In genomic region chr17:34648141-34648890, GRCm38 (mm10) we compare ENCODE assay signal across 8 mouse cellular contexts. TPM values are rescaled to one million over a fixed set of nuclear protein-coding genes. Genes with fewer than 3 reads are reported as not detected.
DNase-seq lines count a peak whose midpoint lies in the region; ATAC-seq lines count a peak whose summit lies in the region.

No protein-coding gene starts in this region.

- peak overlapping the region; percentile 91 for H3K4me3 ChIP-seq in kidney, embryonic 14.5 days (ENCODE audit: low read length)
- peak overlapping the region; percentile 99 for H3K4me3 ChIP-seq in embryonic facial prominence, embryonic 10.5 days
- peak overlapping the region; percentile 100 for H3K4me3 ChIP-seq in hindbrain, embryonic 14.5 days (replicated peaks; ENCODE audit: low read length)
- H3K4me3 ChIP-seq in midbrain, embryonic 13.5 days (replicated peaks) = peak overlapping the region; percentile 97

- H3K27me3 ChIP-seq in kidney, embryonic 14.5 days (ENCODE audit: control insufficient read depth, insufficient read depth, low read length) = no peaks in the 10 kb centered on the region
- H3K27me3 ChIP-seq in embryonic facial prominence, embryonic 10.5 days (replicated peaks; ENCODE audit: low read depth, poor library complexity, severe bottlenecking) = no peaks in the 10 kb centered on the region
- H3K27me3 ChIP-seq in hindbrain, embryonic 14.5 days (ENCODE audit: control insufficient read depth, insufficient read depth, low read length) = no peaks in the 10 kb centered on the region
- H3K27me3 ChIP-seq in midbrain, embryonic 13.5 days = no peaks in the 10 kb centered on the region

- H3K9ac ChIP-seq in kidney, embryonic 14.5 days (ENCODE audit: low read depth, low read length) = peak overlapping the region; percentile 7; the same call in 1 of the 2 replicates
- H3K9ac ChIP-seq in hindbrain, embryonic 14.5 days = peak overlapping the region; percentile 96; the same call in 1 of the 2 replicates
- H3K9ac ChIP-seq in midbrain, embryonic 13.5 days (replicated peaks) = peak overlapping the region; percentile 98

- peaks cover 12% of the 10 kb centered on the region for H3K4me1 ChIP-seq in kidney, embryonic 14.5 days (ENCODE audit: control insufficient read depth, insufficient read depth, low read length)
- peaks cover 39% of the 10 kb centered on the region for H3K4me1 ChIP-seq in embryonic facial prominence, embryonic 10.5 days
- H3K4me1 ChIP-seq in hindbrain, embryonic 14.5 days (replicated peaks; ENCODE audit: control insufficient read depth, insufficient read depth, low read length) = peaks cover 26% of the 10 kb centered on the region
- H3K4me1 ChIP-seq in midbrain, embryonic 13.5 days (replicated peaks) = peaks cover 31% of the 10 kb centered on the region

- H3K4me2 ChIP-seq in kidney, embryonic 14.5 days (replicated peaks; ENCODE audit: low read depth, low read length) = peak overlapping the region; percentile 42
- peak overlapping the region; percentile 91 for H3K4me2 ChIP-seq in hindbrain, embryonic 14.5 days (replicated peaks)
- peak overlapping the region; percentile 91 for H3K4me2 ChIP-seq in midbrain, embryonic 13.5 days (replicated peaks)

- peaks cover 44% of the 10 kb centered on the region for H3K36me3 ChIP-seq in kidney, embryonic 14.5 days (ENCODE audit: control insufficient read depth, insufficient read depth, low read length)
- peaks cover 58% of the 10 kb centered on the region for H3K36me3 ChIP-seq in embryonic facial prominence, embryonic 10.5 days (replicated peaks)
- H3K36me3 ChIP-seq in hindbrain, embryonic 14.5 days (replicated peaks; ENCODE audit: control insufficient read depth, insufficient read depth) = peaks cover 50% of the 10 kb centered on the region
- peaks cover 43% of the 10 kb centered on the region for H3K36me3 ChIP-seq in midbrain, embryonic 13.5 days

- no peak for ATAC-seq in kidney, embryonic 14.5 days (ENCODE audit: low FRiP score, low TSS enrichment)
- no peak for ATAC-seq in hindbrain, embryonic 14.5 days (ENCODE audit: low FRiP score)
- ATAC-seq in midbrain, embryonic 13.5 days = no peak

- H3K9me3 ChIP-seq in kidney, embryonic 14.5 days (ENCODE audit: control insufficient read depth, low read length) = no peaks in the 10 kb centered on the region
- no peaks in the 10 kb centered on the region for H3K9me3 ChIP-seq in embryonic facial prominence, embryonic 10.5 days
- H3K9me3 ChIP-seq in hindbrain, embryonic 14.5 days (ENCODE audit: control insufficient read depth, low read length) = no peaks in the 10 kb centered on the region
- H3K9me3 ChIP-seq in midbrain, embryonic 13.5 days = no peaks in the 10 kb centered on the region

- DNase-seq in kidney, postnatal 10 days = no peak
- no peak for DNase-seq in embryonic facial prominence, embryonic 10.5 days (ENCODE audit: low spot score)
- no peak for DNase-seq in hindbrain, embryonic 14.5 days (ENCODE audit: low spot score)
- DNase-seq in frontal cortex, postnatal 25 days (ENCODE audit: low spot score in 2 of 2) = no peak
- no peak for DNase-seq in frontal cortex, adult 2 months (ENCODE audit: extremely low spot score in 1 of 2, low spot score in 1 of 2)
- no peak for DNase-seq in left cerebral cortex, adult 18-20 months (ENCODE audit: low spot score in 2 of 2)

- 76% methylated on average over 16 of the region's 16 CpGs for WGBS in kidney, embryonic 14.5 days
- WGBS in embryonic facial prominence, embryonic 10.5 days = 81% methylated on average over 16 of the region's 16 CpGs
- WGBS in hindbrain, embryonic 14.5 days = 89% methylated on average over 16 of the region's 16 CpGs
- whole genome bisulfite sequencing in midbrain, embryonic 13.5 days = 86% methylated on average over 16 of the region's 16 CpGs

- no peak overlapping the region for H3K27ac ChIP-seq in kidney, embryonic 14.5 days (ENCODE audit: low read depth, low read length)
- no peak overlapping the region for H3K27ac ChIP-seq in embryonic facial prominence, embryonic 10.5 days (replicated peaks)
- H3K27ac ChIP-seq in hindbrain, embryonic 14.5 days = no peak overlapping the region
- no peak overlapping the region for H3K27ac ChIP-seq in midbrain, embryonic 13.5 days

RNA-seq across cellular contexts. Expression of gene Atf6b, which starts 1.4 kb away (rescaled TPM):
- polyA plus RNA-seq in kidney, embryonic 14.5 days (2014; fragmentation: Nextera tagmentation; extraction: Ambion mirVana) = 54.6 and 61.7 TPM in 2 replicates
- 103 and 104 TPM in 2 replicates for polyA plus RNA-seq in embryonic facial prominence, embryonic 10.5 days (2016; fragmentation: Nextera tagmentation; extraction: Ambion mirVana)
- polyA plus RNA-seq in hindbrain, embryonic 14.5 days (2014; fragmentation: Nextera tagmentation; extraction: Ambion mirVana) = 84.7 and 87.6 TPM in 2 replicates
- polyA plus RNA-seq in midbrain, embryonic 13.5 days (2015; fragmentation: Nextera tagmentation; extraction: Ambion mirVana) = 118 and 122 TPM in 2 replicates
- polyA plus RNA-seq in frontal cortex, adult 2 months (2012; rRNA removed) = 57.7 and 59.6 TPM in 2 replicates
- total RNA-seq in left cerebral cortex, adult 18-20 months (2021) = 10 to 100 TPM; 60.1 to 63.2 TPM

RNA-seq across cellular contexts. Expression of gene Fkbpl, which starts 3.8 kb away (rescaled TPM):
- 14.8 and 16.5 TPM in 2 replicates for polyA plus RNA-seq in kidney, embryonic 14.5 days (2014; fragmentation: Nextera tagmentation; extraction: Ambion mirVana)
- 16.6 and 17.3 TPM in 2 replicates for polyA plus RNA-seq in embryonic facial prominence, embryonic 10.5 days (2016; fragmentation: Nextera tagmentation; extraction: Ambion mirVana)
- polyA plus RNA-seq in hindbrain, embryonic 14.5 days (2014; fragmentation: Nextera tagmentation; extraction: Ambion mirVana) = 11.7 and 12.9 TPM in 2 replicates
- 17.0 and 18.9 TPM in 2 replicates for polyA plus RNA-seq in midbrain, embryonic 13.5 days (2015; fragmentation: Nextera tagmentation; extraction: Ambion mirVana)
- polyA plus RNA-seq in frontal cortex, adult 2 months (2012; rRNA removed) = 6.7 and 7.9 TPM in 2 replicates
- total RNA-seq in left cerebral cortex, adult 18-20 months (2021) = 10 to 100 TPM; 11.4 to 14.3 TPM

RNA-seq across cellular contexts. Expression of gene Prrt1, which starts 19.0 kb away (rescaled TPM):
- 0.16 and 0.18 TPM in 2 replicates for polyA plus RNA-seq in kidney, embryonic 14.5 days (2014; fragmentation: Nextera tagmentation; extraction: Ambion mirVana)
- 0.12 and 0.18 TPM in 2 replicates for polyA plus RNA-seq in embryonic facial prominence, embryonic 10.5 days (2016; fragmentation: Nextera tagmentation; extraction: Ambion mirVana)
- 7.3 and 8.6 TPM in 2 replicates for polyA plus RNA-seq in hindbrain, embryonic 14.5 days (2014; fragmentation: Nextera tagmentation; extraction: Ambion mirVana)
- polyA plus RNA-seq in midbrain, embryonic 13.5 days (2015; fragmentation: Nextera tagmentation; extraction: Ambion mirVana) = 7.4 and 7.5 TPM in 2 replicates
- 150 and 179 TPM in 2 replicates for polyA plus RNA-seq in frontal cortex, adult 2 months (2012; rRNA removed)
- total RNA-seq in left cerebral cortex, adult 18-20 months (2021) = 100 to 1,000 TPM; 131 to 147 TPM

RNA-seq across cellular contexts. Expression of gene Ppt2, which starts 20.0 kb away (rescaled TPM):
- polyA plus RNA-seq in kidney, embryonic 14.5 days (2014; fragmentation: Nextera tagmentation; extraction: Ambion mirVana) = 33.5 and 39.1 TPM in 2 replicates
- 18.6 and 19.5 TPM in 2 replicates for polyA plus RNA-seq in embryonic facial prominence, embryonic 10.5 days (2016; fragmentation: Nextera tagmentation; extraction: Ambion mirVana)
- polyA plus RNA-seq in hindbrain, embryonic 14.5 days (2014; fragmentation: Nextera tagmentation; extraction: Ambion mirVana) = 22.2 and 25.4 TPM in 2 replicates
- polyA plus RNA-seq in midbrain, embryonic 13.5 days (2015; fragmentation: Nextera tagmentation; extraction: Ambion mirVana) = 22.3 and 23.3 TPM in 2 replicates
- polyA plus RNA-seq in frontal cortex, adult 2 months (2012; rRNA removed) = 41.9 and 43.0 TPM in 2 replicates
- 10 to 100 TPM; 43.6 to 47.2 TPM for total RNA-seq in left cerebral cortex, adult 18-20 months (2021)

RNA-seq across cellular contexts. Expression of gene Tnxb, which starts 22.0 kb away (rescaled TPM):
- polyA plus RNA-seq in kidney, embryonic 14.5 days (2014; fragmentation: Nextera tagmentation; extraction: Ambion mirVana) = 0.15 and 0.26 TPM in 2 replicates
- 0.03 TPM in 1 of 2 replicates, not detected in the other for polyA plus RNA-seq in embryonic facial prominence, embryonic 10.5 days (2016; fragmentation: Nextera tagmentation; extraction: Ambion mirVana)
- 0.24 and 0.43 TPM in 2 replicates for polyA plus RNA-seq in hindbrain, embryonic 14.5 days (2014; fragmentation: Nextera tagmentation; extraction: Ambion mirVana)
- 0.08 and 0.10 TPM in 2 replicates for polyA plus RNA-seq in midbrain, embryonic 13.5 days (2015; fragmentation: Nextera tagmentation; extraction: Ambion mirVana)
- polyA plus RNA-seq in frontal cortex, adult 2 months (2012; rRNA removed) = 1.6 TPM in 2 replicates
- total RNA-seq in left cerebral cortex, adult 18-20 months (2021) = 1 to 10 TPM; 1.6 to 1.9 TPM

Comparison
In these comparisons a context has a peak if more than half of its experiments do, and no peak if none do; other contexts are left out.
1. H3K9ac ChIP-seq: peak in every context shown above with its lines; median percentile 98 in midbrain, embryonic 13.5 days; 96 in hindbrain, embryonic 14.5 days; 7 in kidney, embryonic 14.5 days.
2. RNA of gene Prrt1, which starts 19.0 kb away (polyA plus RNA-seq): 150 to 179 TPM in frontal cortex, adult 2 months; 7.4 to 7.5 TPM in midbrain, embryonic 13.5 days, 7.3 to 8.6 TPM in hindbrain, embryonic 14.5 days, 0.16 to 0.18 TPM in kidney, embryonic 14.5 days and 0.12 to 0.18 TPM in embryonic facial prominence, embryonic 10.5 days; every median in the first group is over 10 times any median in the second.
3. Peak in every context shown above with its lines, with median percentiles within 50 percentile points of each other: H3K4me2 ChIP-seq and H3K4me3 ChIP-seq.